Mouse (Mus musculus) layer of hippocampus, postnatal 14 days (tissue): ENCODE measurements around the gene Olfr267. TPM values are rescaled to one million over a fixed set of nuclear protein-coding genes. Genes with fewer than 3 reads are reported as not detected.

ENCODE experiments used
- DNase-seq, 2 experiments: peaks; one replicate each; pipeline ENCODE4 v3.0.0; 2021 to 2022; ENCODE audit warnings: low spot score in 2 of 2, mixed read lengths in 1 of 2
- long read RNA-seq, 2 experiments: library from polyadenylated mRNA; stranded (forward); transcript quantifications; one replicate each; pipeline ENCODE4 v2.0.0; 2021
- total RNA-seq, 2 experiments: library from RNA; stranded (reverse); gene quantifications; 2 replicates each; pipeline ENCODE4 v1.2.3; 2021

The Olfr267 gene
- total RNA-seq: under 1 TPM; 0.21 to 0.38 TPM
- long read RNA-seq, experiment 1: 0 reads
- long read RNA-seq, experiment 2: 0 reads

DNA sequence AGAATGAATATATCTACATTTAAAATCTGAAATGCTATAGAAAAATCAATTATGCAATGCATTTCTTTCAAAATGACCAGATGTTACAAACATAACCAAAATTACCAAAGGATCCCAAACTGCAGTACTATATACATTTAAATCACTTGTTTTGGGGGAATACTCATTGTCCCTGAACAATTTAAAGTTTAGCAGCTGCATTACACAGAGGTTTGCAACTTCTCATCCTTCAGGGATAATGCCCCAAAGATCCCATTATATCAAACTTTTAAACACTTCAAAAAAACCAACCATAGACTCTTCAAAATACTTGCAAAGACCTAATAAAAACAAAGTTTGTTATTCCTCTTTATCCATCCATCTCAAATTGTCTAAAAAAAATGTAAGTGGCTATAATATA is at the start of gene Olfr267:
Olfr267 (minus strand) TSS at position 101 of the 400 bp plus-strand sequence.
- no peak for DNase-seq

DNA sequence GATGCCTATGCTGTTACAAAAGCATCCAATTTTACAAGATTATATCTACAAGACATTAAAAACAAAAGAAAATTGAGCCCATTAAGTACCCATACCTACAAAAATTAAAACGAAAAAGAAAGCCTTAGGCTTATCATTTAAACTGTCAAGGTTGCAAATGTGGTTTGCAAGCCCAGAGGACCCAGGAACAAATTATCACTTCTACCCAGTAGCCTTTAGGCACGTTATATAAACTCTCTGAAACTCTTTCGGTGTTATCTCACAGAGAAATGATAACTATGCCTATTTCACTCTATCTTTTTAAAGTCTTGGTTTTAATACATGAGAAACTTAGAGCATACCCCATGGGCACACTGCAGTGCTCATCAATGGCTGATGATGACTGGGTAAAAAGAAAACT is 45.4 kb upstream of the Olfr267 start:
- no peak for DNase-seq

DNA sequence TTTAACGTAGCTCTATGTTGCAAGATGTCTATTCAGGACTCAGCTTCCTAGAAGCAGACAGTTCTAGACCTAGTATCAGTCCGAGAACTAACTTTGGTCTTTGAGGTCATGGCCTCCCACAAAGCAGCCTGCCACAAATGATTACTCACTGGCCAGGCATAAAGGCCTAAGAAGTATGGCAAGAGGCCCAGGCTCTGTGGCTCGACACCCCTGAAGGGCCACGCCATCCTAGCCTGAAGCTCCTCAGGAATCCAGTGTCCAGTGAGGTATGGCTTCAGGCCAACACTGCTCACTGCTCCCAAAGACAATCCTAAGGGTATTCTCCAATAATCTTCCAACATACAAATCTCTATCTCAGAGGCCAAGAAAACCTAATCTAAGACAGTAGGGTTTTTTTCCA is 38.4 kb upstream of the Olfr267 start:
- DNase-seq: no peak

GRCm38 (mm10) chr4:58786659-58787058 is 857 bp downstream of the Olfr267 start:
- no peak for DNase-seq

GRCm38 (mm10) chr4:58763417-58763816 is 24.1 kb downstream of the Olfr267 start:
- no peak for DNase-seq

GRCm38 (mm10) chr4:58749510-58749909 is 38.0 kb downstream of the Olfr267 start:
- DNase-seq: no peak

GRCm38 (mm10) chr4:58749101-58749500 is 38.4 kb downstream of the Olfr267 start:
- no peak for DNase-seq

- no peak for DNase-seq
These were observed 41.8 kb downstream of the Olfr267 start for GRCm38 (mm10) chr4:58745583-58746222.

DNA sequence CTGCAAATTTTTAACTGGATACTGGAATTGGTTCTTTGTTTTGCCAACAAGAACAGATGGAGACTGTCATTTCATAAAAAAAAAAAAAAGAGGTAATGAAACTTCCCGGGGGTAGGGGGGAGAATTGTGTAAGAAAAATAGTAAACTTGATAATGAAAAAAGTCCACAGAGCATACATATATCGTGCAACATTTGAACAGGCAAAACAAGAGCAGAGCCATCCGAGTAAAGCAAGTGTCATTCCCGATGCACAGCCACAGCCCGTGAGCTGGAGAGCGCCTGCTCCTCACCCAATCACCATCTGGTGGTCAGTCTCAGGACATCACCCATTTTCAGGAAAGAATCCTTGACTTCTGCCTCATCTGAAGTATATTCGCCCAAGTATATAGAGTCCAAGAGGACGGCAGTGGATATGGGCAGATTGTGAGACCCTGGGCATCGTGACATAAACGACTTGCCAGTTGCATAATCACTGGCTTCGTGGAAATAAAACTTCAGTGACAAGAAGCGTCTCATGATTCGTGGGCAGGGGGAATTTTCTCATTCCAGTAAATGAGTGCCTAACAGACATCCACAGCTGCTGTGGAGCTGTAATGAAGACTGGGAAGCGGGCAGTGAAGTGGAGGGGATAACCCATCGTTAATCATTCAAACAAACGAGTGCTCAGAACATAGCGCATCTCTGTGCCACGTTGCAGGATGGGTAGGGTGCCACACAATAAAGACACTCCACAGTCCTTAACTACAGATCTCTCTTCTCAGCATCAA is 50.5 kb downstream of the Olfr267 start:
- DNase-seq: no peak

Other genes starting within 250 kb of the Olfr267 start
- gene Lpar1, start 233.8 kb downstream of the Olfr267 start, total RNA-seq: 10 to 100 TPM; 19.2 to 20.9 TPM
- 100 to 1,000 TPM; 131 to 140 TPM for gene Ecpas, start 125.0 kb upstream of the Olfr267 start, total RNA-seq
- gene Zkscan16, start 155.9 kb upstream of the Olfr267 start, total RNA-seq: 10 to 100 TPM; 30.5 to 33.1 TPM
- gene Ptgr1, start 199.4 kb upstream of the Olfr267 start, total RNA-seq: 1 to 10 TPM; 3.7 to 3.8 TPM
- gene Dnajc25, start 207.3 kb upstream of the Olfr267 start, total RNA-seq: 1 to 10 TPM; 5.8 to 6.3 TPM
- gene Gm20503, start 215.5 kb upstream of the Olfr267 start, total RNA-seq: 1 to 10 TPM in 1 of 2 experiments, not detected in 1; 2.8 TPM
- 100 to 1,000 TPM; 109 to 110 TPM for gene Gng10, start 247.4 kb upstream of the Olfr267 start, total RNA-seq